Mouse (Mus musculus) heart, embryonic 14.5 days (tissue): ENCODE measurements around the gene Cnnm2. TPM values are rescaled to one million over a fixed set of nuclear protein-coding genes. Genes with fewer than 3 reads are reported as not detected.
"Not testable (repeated sequence)": the region's sequence is repeated elsewhere in the genome, so short reads cannot be mapped to it uniquely, and the experiment has no call there.

Experiments
- ATAC-seq: fragments of 200-750 bp; cut with Nextera tagmentation; 2 replicates; pipeline ENCODE4 v1.8.0; 2017; ENCODE audit warnings: low read depth, moderate TSS enrichment; ENCODE audit not compliant: insufficient number of reproducible peaks, insufficient read depth, low FRiP score
- H3K27ac ChIP-seq, 2 experiments: fragments of 200-500 bp in 1 of 2; fragments of 300-500 bp in 1 of 2; sonication (generic) in 1 of 2; replicated peaks in 1 of 2; 2 replicates each; pipeline ENCODE4 v1.5.1; 2012 to 2014; ENCODE audit warnings: low read depth in 2 of 2, low read length in 2 of 2, control low read depth in 1 of 2, mild to moderate bottlenecking in 1 of 2, mixed read lengths in 1 of 2; ENCODE audit not compliant: control insufficient read depth in 1 of 2, insufficient read depth in 1 of 2
- H3K27me3 ChIP-seq: fragments of 300-500 bp; sonication (generic); 2 replicates; pipeline ENCODE4 v1.6.1; 2014; ENCODE audit warnings: mild to moderate bottlenecking, low read length, control low read depth; ENCODE audit not compliant: control insufficient read depth, insufficient read depth
- H3K36me3 ChIP-seq: fragments of 300-500 bp; sonication (generic); 2 replicates; pipeline ENCODE4 v1.6.1; 2014; ENCODE audit warnings: mild to moderate bottlenecking, control low read depth, low read length, mixed read lengths; ENCODE audit not compliant: control insufficient read depth, insufficient read depth
- H3K4me1 ChIP-seq, 2 experiments: fragments of 200-500 bp in 1 of 2; fragments of 300-500 bp in 1 of 2; sonication (generic) in 1 of 2; 2 replicates each; pipeline ENCODE4 v1.6.1; 2012 to 2014; ENCODE audit warnings: low read length in 2 of 2, control low read depth in 1 of 2, mixed read lengths in 1 of 2; ENCODE audit not compliant: control insufficient read depth in 2 of 2, insufficient read depth in 2 of 2
- H3K4me2 ChIP-seq: fragments of 300-500 bp; sonication (generic); 2 replicates; pipeline ENCODE4 v1.6.1; 2014; ENCODE audit warnings: mild to moderate bottlenecking, low read length
- H3K4me3 ChIP-seq, 2 experiments: fragments of 200-500 bp in 1 of 2; fragments of 300-500 bp in 1 of 2; sonication (generic) in 1 of 2; 2 replicates each; pipeline ENCODE4 v1.5.1; 2012 to 2014; ENCODE audit warnings: low read length in 2 of 2, mild to moderate bottlenecking in 2 of 2, control low read depth in 1 of 2, low read depth in 1 of 2, moderate library complexity in 1 of 2; ENCODE audit not compliant: control insufficient read depth in 1 of 2, insufficient read depth in 1 of 2
- H3K9ac ChIP-seq: fragments of 300-500 bp; sonication (generic); 2 replicates; pipeline ENCODE4 v1.6.1; 2014; ENCODE audit warnings: mild to moderate bottlenecking, low read length
- H3K9me3 ChIP-seq: fragments of 300-500 bp; sonication (generic); 2 replicates; pipeline ENCODE4 v1.6.1; 2016; ENCODE audit warnings: low read length, control low read depth; ENCODE audit not compliant: control insufficient read depth
- WGBS: fragments of 180-500 bp; shearing (Covaris S2); extraction: QIAGEN DNeasy Blood & Tissue Kit; methylation state at CpG from one replicate; pipeline ENCODE4 v1.1.7; 2014; 5-methylcytosine and 5-hydroxymethylcytosine counted together
- polyA plus RNA-seq: library from polyadenylated mRNA; unstranded; fragments of >200 nt; fragmentation: Nextera tagmentation; extraction: Ambion mirVana; gene quantifications from 2 replicates; pipeline ENCODE4 v1.2.1, GENCODE M21; 2014

Cnnm2 gene
- polyA plus RNA-seq, 1 experiment from 2014 or later = 3.2 TPM

DNA sequence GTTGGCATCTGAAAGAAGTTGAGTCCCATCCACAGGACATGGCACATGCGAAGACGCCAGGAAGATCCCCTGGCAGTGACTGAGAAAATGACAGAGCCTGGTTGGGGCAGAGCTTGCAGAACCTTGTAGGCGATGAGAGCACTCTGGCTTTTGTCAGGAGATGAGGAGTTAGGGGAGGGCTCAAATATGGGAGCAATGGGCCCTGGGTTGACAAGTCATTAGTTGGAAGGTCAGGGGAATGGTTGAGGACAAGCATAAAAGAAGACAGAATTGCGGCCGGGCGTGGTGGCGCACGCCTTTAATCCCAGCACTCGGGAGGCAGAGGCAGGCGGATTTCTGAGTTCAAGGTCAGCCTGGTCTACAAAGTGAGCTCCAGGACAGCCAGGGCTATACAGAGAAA lies 1.5 kb upstream of the Cnnm2 start:
- H3K27me3 ChIP-seq, H3K9me3 ChIP-seq, H3K9ac ChIP-seq, H3K4me3 ChIP-seq, ATAC-seq, H3K4me1 ChIP-seq, H3K4me2 ChIP-seq, H3K36me3 ChIP-seq, H3K27ac ChIP-seq: not testable (repeated sequence)
- WGBS = 77% methylated on average over 10 of the region's 10 CpGs

- Histone ChIP-seq H3K4me2 (peak overlapping the region; percentile 100), H3K4me3 (peak overlapping the region; percentile 75 to 81), H3K9me3 (no peaks in the 10 kb centered on the region), H3K27me3 (no peaks in the 10 kb centered on the region), H3K9ac (peak overlapping the region; percentile 49; the same call in 1 of the 2 replicates), H3K36me3 (no peaks in the 10 kb centered on the region), H3K4me1 (peaks cover 0 to 6% of the 10 kb centered on the region in 2 experiments; a peak in 3 of 4 replicates), H3K27ac (peak overlapping the region; percentile 58 to 61)
- 16% methylated on average over 29 of the region's 29 CpGs for WGBS
- peak; percentile 65 for ATAC-seq
Measured at GRCm38 (mm10) chr19:46760375-46761160, 828 bp upstream of the Cnnm2 start.

- WGBS = under 1% methylated on average over 36 of the region's 36 CpGs
- H3K4me3 ChIP-seq = peak overlapping the region; percentile 81 to 88
- peak overlapping the region; percentile 81 for H3K9ac ChIP-seq
- H3K27ac ChIP-seq = peak overlapping the region in 1 of 2 experiments; percentile 73; a peak in 2 of 4 replicates
- no peaks in the 10 kb centered on the region for H3K27me3 ChIP-seq
- no peaks in the 10 kb centered on the region for H3K9me3 ChIP-seq
- no peaks in the 10 kb centered on the region for H3K36me3 ChIP-seq
- H3K4me1 ChIP-seq = peaks cover 0 to 6% of the 10 kb centered on the region in 2 experiments; a peak in 3 of 4 replicates
- no peak for ATAC-seq
- peak overlapping the region; percentile 100 for H3K4me2 ChIP-seq
Measured at GRCm38 (mm10) chr19:46761971-46762290, 535 bp downstream of the Cnnm2 start.

DNA sequence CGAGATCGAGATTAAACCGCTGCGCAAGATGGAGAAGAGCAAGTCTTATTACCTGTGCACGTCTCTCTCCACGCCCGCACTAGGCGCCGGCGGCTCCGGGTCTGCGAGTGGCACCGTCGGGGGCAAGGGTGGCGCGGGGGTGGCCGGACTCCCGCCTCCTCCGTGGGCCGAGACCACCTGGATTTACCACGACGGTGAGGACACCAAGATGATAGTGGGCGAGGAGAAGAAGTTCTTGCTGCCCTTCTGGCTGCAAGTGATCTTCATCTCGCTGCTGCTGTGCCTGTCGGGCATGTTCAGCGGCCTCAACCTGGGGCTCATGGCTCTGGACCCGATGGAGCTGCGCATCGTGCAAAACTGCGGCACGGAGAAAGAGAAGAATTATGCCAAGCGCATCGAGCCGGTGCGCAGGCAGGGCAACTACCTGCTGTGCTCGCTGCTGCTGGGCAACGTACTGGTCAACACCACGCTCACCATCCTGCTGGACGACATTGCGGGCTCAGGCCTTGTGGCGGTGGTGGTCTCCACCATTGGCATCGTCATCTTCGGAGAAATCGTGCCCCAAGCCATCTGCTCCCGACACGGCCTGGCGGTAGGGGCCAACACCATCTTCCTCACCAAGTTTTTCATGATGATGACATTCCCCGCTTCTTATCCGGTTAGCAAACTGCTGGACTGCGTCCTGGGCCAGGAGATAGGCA lies 1.0 kb downstream of the Cnnm2 start:
- peak overlapping the region; percentile 81 to 88 for H3K4me3 ChIP-seq
- no peaks in the 10 kb centered on the region for H3K36me3 ChIP-seq
- WGBS = 1% methylated on average over 50 of the region's 50 CpGs
- no peaks in the 10 kb centered on the region for H3K27me3 ChIP-seq
- H3K4me2 ChIP-seq = peak overlapping the region; percentile 100
- no peaks in the 10 kb centered on the region for H3K9me3 ChIP-seq
- ATAC-seq = no peak
- H3K27ac ChIP-seq = no peak overlapping the region
- peak overlapping the region; percentile 81 for H3K9ac ChIP-seq
- H3K4me1 ChIP-seq = peaks cover 0 to 6% of the 10 kb centered on the region in 2 experiments; a peak in 3 of 4 replicates

- Histone ChIP-seq H3K36me3 (no peaks in the 10 kb centered on the region), H3K9ac (peak overlapping the region; percentile 81), H3K4me2 (peak overlapping the region; percentile 100), H3K27me3 (no peaks in the 10 kb centered on the region), H3K9me3 (no peaks in the 10 kb centered on the region), H3K4me3 (peak overlapping the region; percentile 81 to 88), H3K27ac (no peak overlapping the region), H3K4me1 (peaks cover 0 to 6% of the 10 kb centered on the region in 2 experiments; a peak in 3 of 4 replicates)
- ATAC-seq = no peak
- WGBS = 2% methylated on average over 19 of the region's 19 CpGs
Measured at GRCm38 (mm10) chr19:46762992-46763342, 1.6 kb downstream of the Cnnm2 start.

- H3K9me3 ChIP-seq = no peaks in the 10 kb centered on the region
Measured at GRCm38 (mm10) chr19:46763356-46763755, 2.0 kb downstream of the Cnnm2 start.

GRCm38 (mm10) chr19:46763932-46764762 lies 2.8 kb downstream of the Cnnm2 start:
- H3K4me3 ChIP-seq = 0 out of 4 replicates have a peak overlapping the region, but pooled peaks of 1 of the 2 experiments have one; percentile 81
- H3K27ac ChIP-seq = no peak overlapping the region
- peak overlapping the region; percentile 100 for H3K4me2 ChIP-seq
- peaks cover 0 to 6% of the 10 kb centered on the region in 2 experiments; a peak in 3 of 4 replicates for H3K4me1 ChIP-seq
- 76% methylated on average over 12 of the region's 12 CpGs for WGBS
- H3K9ac ChIP-seq = no peak overlapping the region
- H3K36me3 ChIP-seq = no peaks in the 10 kb centered on the region
- ATAC-seq = no peak
- H3K9me3 ChIP-seq = no peaks in the 10 kb centered on the region
- no peaks in the 10 kb centered on the region for H3K27me3 ChIP-seq

More at GRCm38 (mm10) chr19:46763356-46763755, 2.0 kb downstream of the Cnnm2 start:
- Histone ChIP-seq H3K27me3 (no peaks in the 10 kb centered on the region), H3K27ac (no peak overlapping the region), H3K4me1 (peaks cover 0 to 6% of the 10 kb centered on the region in 2 experiments; a peak in 3 of 4 replicates), H3K36me3 (no peaks in the 10 kb centered on the region), H3K4me2 (peak overlapping the region; percentile 100), H3K4me3 (peak overlapping the region; percentile 81 to 88), H3K9ac (peak overlapping the region; percentile 81; the same call in 1 of the 2 replicates)
- WGBS = 34% methylated on average over 7 of the region's 7 CpGs
- ATAC-seq = no peak
